Mouse (Mus musculus): ENCODE measurements around the gene Tac4. TPM values are rescaled to one million over a fixed set of nuclear protein-coding genes. Genes with fewer than 3 reads are reported as not detected.

Tac4 gene
- not detected for total RNA-seq (2021)
- long read RNA-seq, experiment 1: 0 reads
- long read RNA-seq, experiment 2: 0 reads

GRCm38 (mm10) chr11:95261178-95261751, at the start of gene Tac4:
Gene Tac4 (plus strand): TSS chr11:95261529.
- no peak for DNase-seq (ENCODE audit: low spot score in 2 of 2)

- no peak for DNase-seq (ENCODE audit: low spot score in 2 of 2)
Measured at GRCm38 (mm10) chr11:95213607-95214006, 47.7 kb upstream of the Tac4 start.

- DNase-seq (ENCODE audit: low spot score in 2 of 2): no peak
Measured at GRCm38 (mm10) chr11:95214305-95214704, 47.0 kb upstream of the Tac4 start.

- no peak for DNase-seq (ENCODE audit: low spot score in 2 of 2)
Measured at GRCm38 (mm10) chr11:95216193-95216592, 45.1 kb upstream of the Tac4 start.

- DNase-seq (ENCODE audit: low spot score in 2 of 2): no peak
Measured at GRCm38 (mm10) chr11:95219111-95219510, 42.2 kb upstream of the Tac4 start.

GRCm38 (mm10) chr11:95223473-95223872, 37.9 kb upstream of the Tac4 start:
- no peak for DNase-seq (ENCODE audit: low spot score in 2 of 2)

- DNase-seq (ENCODE audit: low spot score in 2 of 2): no peak
Measured at GRCm38 (mm10) chr11:95224124-95224893, 37.0 kb upstream of the Tac4 start.

- no peak for DNase-seq (ENCODE audit: low spot score in 2 of 2)
Measured at GRCm38 (mm10) chr11:95225448-95225847, 35.9 kb upstream of the Tac4 start.

- no peak for DNase-seq (ENCODE audit: low spot score in 2 of 2)
Measured at GRCm38 (mm10) chr11:95227467-95227866, 33.9 kb upstream of the Tac4 start.

GRCm38 (mm10) chr11:95231688-95232328, 29.5 kb upstream of the Tac4 start:
- DNase-seq (ENCODE audit: low spot score in 2 of 2): peak; percentile 65 to 86

GRCm38 (mm10) chr11:95232329-95232696, 29.0 kb upstream of the Tac4 start:
- no peak for DNase-seq (ENCODE audit: low spot score in 2 of 2)

GRCm38 (mm10) chr11:95238477-95238876, 22.9 kb upstream of the Tac4 start:
- no peak for DNase-seq (ENCODE audit: low spot score in 2 of 2)

GRCm38 (mm10) chr11:95242653-95243052, 18.7 kb upstream of the Tac4 start:
- no peak for DNase-seq (ENCODE audit: low spot score in 2 of 2)

GRCm38 (mm10) chr11:95245456-95245855, 15.9 kb upstream of the Tac4 start:
- no peak for DNase-seq (ENCODE audit: low spot score in 2 of 2)

- no peak for DNase-seq (ENCODE audit: low spot score in 2 of 2)
Measured at GRCm38 (mm10) chr11:95247065-95247464, 14.3 kb upstream of the Tac4 start.

- DNase-seq (ENCODE audit: low spot score in 2 of 2): no peak
Measured at GRCm38 (mm10) chr11:95250110-95250509, 11.2 kb upstream of the Tac4 start.

GRCm38 (mm10) chr11:95251295-95251694, 10.0 kb upstream of the Tac4 start:
- DNase-seq (ENCODE audit: low spot score in 2 of 2): peak; percentile 78 to 80

GRCm38 (mm10) chr11:95252104-95252503, 9.2 kb upstream of the Tac4 start:
- DNase-seq (ENCODE audit: low spot score in 2 of 2): no peak

GRCm38 (mm10) chr11:95254165-95254564, 7.2 kb upstream of the Tac4 start:
- no peak for DNase-seq (ENCODE audit: low spot score in 2 of 2)

- DNase-seq (ENCODE audit: low spot score in 2 of 2): no peak
Measured at GRCm38 (mm10) chr11:95255747-95256146, 5.6 kb upstream of the Tac4 start.

- no peak for DNase-seq (ENCODE audit: low spot score in 2 of 2)
Measured at GRCm38 (mm10) chr11:95257930-95258329, 3.4 kb upstream of the Tac4 start.

GRCm38 (mm10) chr11:95258490-95258889, 2.8 kb upstream of the Tac4 start:
- peak; percentile 37 to 61 for DNase-seq (ENCODE audit: low spot score in 2 of 2)

Data from left cerebral cortex, adult 18-20 months (tissue).